Mouse (Mus musculus) left cerebral cortex, adult 2 months (tissue): ENCODE data around the gene Gimap8. TPM values are rescaled to one million over a fixed set of nuclear protein-coding genes. Genes with fewer than 3 reads are reported as not detected.

Experiments used
- DNase-seq, 2 experiments: peaks; one replicate each; pipeline ENCODE4 v3.0.0; 2021 to 2022; ENCODE audit warnings: low spot score in 2 of 2, mixed read lengths in 1 of 2; ENCODE audit errors: extremely low spot score in 1 of 2
- H3K27ac ChIP-seq: fragments of 200-600 bp; 2 replicates; pipeline ENCODE4 v1.8.1; 2022
- H3K4me3 ChIP-seq: fragments of 200-600 bp; 2 replicates; pipeline ENCODE4 v1.8.1; 2022
- CTCF ChIP-seq: fragments of 200-600 bp; IDR thresholded peaks from 2 replicates; pipeline ENCODE4 v1.8.1; 2022; ENCODE audit warnings: antibody characterized with exemption, mild to moderate bottlenecking, moderate library complexity
- intact Hi-C: fragments of 180-260 bp; cut with DNase I; formaldehyde crosslinking; loops from one replicate; pipeline ENCODE4 v1.15.1; 2025
- total RNA-seq, 2 experiments: library from RNA; stranded (reverse); gene quantifications; 2 replicates each; pipeline ENCODE4 v1.2.3; 2021

Gene Gimap8
- total RNA-seq, 2 experiments from 2014 or later = 0.77 to 0.81 TPM

- no peak overlapping the region for H3K27ac ChIP-seq
- DNase-seq = no peak
- intact Hi-C loops = no loop called here
- no peak for TF ChIP-seq CTCF
- no peak overlapping the region for H3K4me3 ChIP-seq
Measured at GRCm38 (mm10) chr6:48700251-48701075, 53.4 kb downstream of the Gimap8 start.

- intact Hi-C loops = no loop called here
- no peak overlapping the region for H3K27ac ChIP-seq
- TF ChIP-seq CTCF = no peak
- no peak for DNase-seq
- H3K4me3 ChIP-seq = no peak overlapping the region
Measured at GRCm38 (mm10) chr6:48702146-48702545, 55.1 kb downstream of the Gimap8 start.

- no peak for DNase-seq
- intact Hi-C loops = no loop called here
- no peak for TF ChIP-seq CTCF
- H3K27ac ChIP-seq = no peak overlapping the region
- H3K4me3 ChIP-seq = no peak overlapping the region
Measured at GRCm38 (mm10) chr6:48702601-48703000, 55.6 kb downstream of the Gimap8 start.

- H3K4me3 ChIP-seq = no peak overlapping the region
- intact Hi-C loops = no loop called here
- no peak for DNase-seq
- TF ChIP-seq CTCF = no peak
- no peak overlapping the region for H3K27ac ChIP-seq
Measured at GRCm38 (mm10) chr6:48704146-48704545, 57.1 kb downstream of the Gimap8 start.

GRCm38 (mm10) chr6:48706130-48706529 is 59.1 kb downstream of the Gimap8 start:
- H3K4me3 ChIP-seq = no peak overlapping the region
- no peak for TF ChIP-seq CTCF
- intact Hi-C loops = no loop called here
- no peak overlapping the region for H3K27ac ChIP-seq
- no peak for DNase-seq

Other genes starting within 250 kb of the Gimap8 start
- gene Zfp467, start 201.4 kb upstream of the Gimap8 start, total RNA-seq = 10 to 100 TPM; 22.5 to 23.8 TPM
- gene Sspo, start 199.0 kb upstream of the Gimap8 start, total RNA-seq = 1 to 10 TPM in 1 of 2 experiments, under 1 TPM in 1; 0.56 to 1.5 TPM
- 100 to 1,000 TPM; 411 to 422 TPM for gene Atp6v0e2, start 109.6 kb upstream of the Gimap8 start, total RNA-seq
- gene Lrrc61, start 92.4 kb upstream of the Gimap8 start, total RNA-seq = 10 to 100 TPM; 35.8 to 36.8 TPM
- gene Rarres2, start 74.4 kb upstream of the Gimap8 start, total RNA-seq = 10 to 100 TPM; 12.3 to 12.8 TPM
- gene Gm45021, start 57.6 kb upstream of the Gimap8 start, total RNA-seq = not detected
- 10 to 100 TPM; 56.5 to 58.0 TPM for gene Repin1, start 53.4 kb upstream of the Gimap8 start, total RNA-seq
- gene Gm44965, start 53.3 kb upstream of the Gimap8 start, total RNA-seq = not detected
- gene Zfp775, start 45.2 kb upstream of the Gimap8 start, total RNA-seq = 1 to 10 TPM; 6.3 to 8.3 TPM
- 10 to 100 TPM; 14.9 to 17.1 TPM for gene AI854703, start 20.5 kb upstream of the Gimap8 start, total RNA-seq
- gene Gimap9, start 28.9 kb downstream of the Gimap8 start, total RNA-seq = under 1 TPM; 0.57 to 0.75 TPM
- gene Gimap4, start 37.3 kb downstream of the Gimap8 start, total RNA-seq = under 1 TPM in 1 of 2 experiments, not detected in 1; 0.33 TPM
- 1 to 10 TPM; 4.9 to 5.1 TPM for gene Gimap6, start 61.0 kb downstream of the Gimap8 start, total RNA-seq
- gene Gm28053, start 71.4 kb downstream of the Gimap8 start, total RNA-seq = 1 to 10 TPM in 1 of 2 experiments, not detected in 1; 1.9 TPM
- gene Gimap7, start 71.4 kb downstream of the Gimap8 start, total RNA-seq = not detected
- gene Gimap1, start 91.8 kb downstream of the Gimap8 start, total RNA-seq = 1 to 10 TPM; 1.5 to 3.9 TPM
- 1 to 10 TPM in 1 of 2 experiments, under 1 TPM in 1; 0.81 to 2.1 TPM for gene Gimap5, start 99.0 kb downstream of the Gimap8 start, total RNA-seq
- not detected for gene Gimap3, start 123.6 kb downstream of the Gimap8 start, total RNA-seq
- 10 to 100 TPM; 27.9 to 34.0 TPM for gene Tmem176a, start 193.7 kb downstream of the Gimap8 start, total RNA-seq
- gene Tmem176b, start 194.3 kb downstream of the Gimap8 start, total RNA-seq = 10 to 100 TPM; 50.5 to 51.6 TPM
- gene Aoc1, start 225.7 kb downstream of the Gimap8 start, total RNA-seq = not detected